Mouse (Mus musculus): ENCODE data around the gene Wnt3a. TPM values are rescaled to one million over a fixed set of nuclear protein-coding genes. Genes with fewer than 3 reads are reported as not detected.
A peak's percentile ranks its signal among the peaks of the same experiment; 100 is the strongest.

The Wnt3a gene
- polyA plus RNA-seq, 1 experiment from 2014 or later = 4.0 TPM

DNA sequence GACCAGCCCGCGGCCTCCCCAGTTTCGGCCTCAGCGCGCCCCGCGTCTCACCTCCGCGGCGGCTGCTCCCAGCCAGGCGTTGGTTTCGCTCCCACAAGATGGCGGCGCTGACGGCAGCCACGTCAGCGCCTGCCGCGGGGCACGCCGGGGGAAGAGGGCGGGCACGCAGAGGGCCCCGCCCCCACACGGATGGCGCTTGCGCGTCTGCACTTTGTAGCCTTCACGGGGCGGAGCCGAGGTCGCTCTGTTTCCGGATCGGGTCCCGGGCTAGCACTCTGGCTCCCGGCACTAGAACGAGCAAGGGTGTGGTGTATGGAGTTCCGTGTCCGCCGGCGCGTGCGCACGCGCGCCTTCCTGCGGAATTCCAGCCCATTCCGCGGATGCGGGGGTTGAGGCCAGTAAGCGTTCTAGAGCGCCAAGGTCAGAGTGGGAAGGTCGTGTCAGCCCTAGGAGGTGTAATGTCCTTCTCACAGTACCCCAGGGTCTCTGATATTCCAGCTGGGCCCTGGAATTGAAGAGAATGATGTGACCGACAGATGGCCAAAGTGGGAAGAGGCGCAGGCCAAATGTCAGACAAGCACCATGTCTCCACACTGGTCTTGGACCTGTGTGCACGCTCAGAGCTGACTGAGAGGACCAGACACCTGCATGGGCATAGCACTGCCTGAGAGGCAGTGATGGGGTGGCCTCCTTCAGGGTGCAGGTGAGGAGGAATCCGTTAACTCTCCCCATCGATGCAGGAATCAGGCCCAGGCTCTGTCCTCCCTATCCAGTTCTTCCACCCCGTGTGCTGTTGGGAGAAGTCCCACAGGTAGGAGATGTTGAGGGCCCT, 62.2 kb downstream of the Wnt3a start, which contains the start of gene Arf1:
Gene Arf1 (minus strand): TSS at position 149 of the 832 bp plus-strand sequence.
- 5% methylated on average over 53 of the region's 59 CpGs for WGBS

DNA sequence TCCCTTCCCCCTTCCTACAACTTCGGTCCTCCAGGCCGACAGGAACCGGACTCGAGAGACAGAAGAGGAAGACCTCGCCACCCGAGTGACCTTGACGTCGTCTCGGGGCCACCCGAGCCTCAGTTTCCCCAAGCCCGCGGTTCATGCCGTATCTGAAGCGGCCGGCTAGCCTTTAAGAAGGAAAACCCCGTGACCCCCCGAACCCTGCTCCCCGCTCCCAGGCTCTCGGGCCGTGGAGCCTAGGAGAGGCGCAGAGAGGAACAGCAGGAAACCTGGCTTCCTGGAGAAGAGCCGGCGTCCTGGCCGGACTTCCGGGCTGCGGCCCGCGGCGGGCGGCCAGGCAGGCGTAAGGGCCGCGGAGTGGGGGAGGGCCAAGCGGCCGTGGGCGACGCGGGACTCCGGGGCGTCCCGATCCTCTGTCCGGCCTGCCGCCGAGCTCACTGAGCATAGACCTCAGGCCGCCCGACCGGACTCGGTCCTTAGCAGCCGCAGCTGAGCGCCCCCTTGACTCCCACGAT, 62.9 kb downstream of the Wnt3a start:
- peaks cover 8% of the 10 kb centered on the region for H3K36me3 ChIP-seq
- H3K4me1 ChIP-seq = peaks cover 48% of the 10 kb centered on the region
- H3K27ac ChIP-seq = peak overlapping the region; percentile 95
- H3K9me3 ChIP-seq = no peaks in the 10 kb centered on the region
- H3K9ac ChIP-seq = peak overlapping the region; percentile 98
- H3K27me3 ChIP-seq = no peaks in the 10 kb centered on the region
- peak; percentile 52 for ATAC-seq (ENCODE audit: insufficient number of reproducible peaks, insufficient read depth, low FRiP score, low TSS enrichment, low read depth)
- under 1% methylated on average over 50 of the region's 51 CpGs for WGBS
- peak overlapping the region; percentile 92 for H3K4me2 ChIP-seq
- H3K4me3 ChIP-seq = peak overlapping the region; percentile 81

More for the DNA sequence above, 62.2 kb downstream of the Wnt3a start, which contains the start of gene Arf1:
- H3K9ac ChIP-seq = peak within 1 kb of the TSS; percentile 98
- peak within 1 kb of the TSS; percentile 95 for H3K27ac ChIP-seq
- peaks cover 6% of the 10 kb centered on the region for H3K36me3 ChIP-seq
- H3K4me2 ChIP-seq = peak within 1 kb of the TSS; percentile 92
- peak within 1 kb of the TSS; percentile 81 for H3K4me3 ChIP-seq
- peak; percentile 91 for ATAC-seq (ENCODE audit: insufficient number of reproducible peaks, insufficient read depth, low FRiP score, low TSS enrichment, low read depth)
- no peaks in the 10 kb centered on the region; the same call in 1 of the 2 replicates for H3K27me3 ChIP-seq
- peaks cover 42% of the 10 kb centered on the region for H3K4me1 ChIP-seq
- H3K9me3 ChIP-seq = no peaks in the 10 kb centered on the region

DNA sequence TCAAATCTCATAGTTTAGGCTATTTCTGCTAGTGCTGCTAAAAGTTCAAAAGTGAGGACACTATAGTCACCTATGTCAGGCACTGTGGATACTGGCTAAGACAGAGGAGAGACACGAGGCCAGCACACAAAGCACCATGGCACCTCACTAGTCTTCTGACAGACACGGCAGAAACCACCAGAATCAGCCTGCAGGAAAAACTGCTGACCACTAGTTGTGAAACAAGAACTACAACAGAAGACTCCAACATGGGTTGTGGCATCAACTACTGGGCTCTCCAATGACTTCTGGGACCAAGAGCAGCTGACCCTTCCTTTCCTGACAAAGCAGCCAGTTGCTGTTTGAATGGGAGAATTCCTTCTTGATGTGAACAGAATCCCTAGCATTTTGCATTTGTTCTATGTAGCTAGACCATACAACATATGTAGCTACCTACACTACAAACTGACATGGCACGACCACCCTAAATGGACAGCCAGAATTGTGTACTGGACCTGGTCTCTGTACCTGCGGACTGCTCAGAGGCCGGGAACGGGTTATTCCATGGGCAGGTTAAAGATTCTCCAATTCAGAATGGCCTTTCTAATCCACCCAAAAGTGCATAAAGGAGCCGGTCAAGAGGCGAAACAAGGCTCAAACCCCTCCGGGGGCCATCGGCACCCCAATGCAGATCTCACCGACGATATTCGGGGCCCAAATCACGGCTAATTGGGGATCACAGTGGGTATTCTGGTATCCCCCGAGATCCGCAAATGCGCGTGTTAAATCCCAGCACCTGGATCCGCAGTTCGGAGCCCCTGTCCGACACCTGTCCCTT, 63.6 kb downstream of the Wnt3a start:
- peak overlapping the region; percentile 81 for H3K4me3 ChIP-seq
- WGBS = 4% methylated on average over 21 of the region's 21 CpGs
- H3K27me3 ChIP-seq = no peaks in the 10 kb centered on the region
- no peaks in the 10 kb centered on the region for H3K9me3 ChIP-seq
- H3K4me1 ChIP-seq = peaks cover 53% of the 10 kb centered on the region
- ATAC-seq (ENCODE audit: insufficient number of reproducible peaks, insufficient read depth, low FRiP score, low TSS enrichment, low read depth) = no peak
- peak overlapping the region; percentile 95 for H3K27ac ChIP-seq
- H3K9ac ChIP-seq = peak overlapping the region; percentile 98
- peaks cover 8% of the 10 kb centered on the region for H3K36me3 ChIP-seq
- peak overlapping the region; percentile 92 for H3K4me2 ChIP-seq

DNA sequence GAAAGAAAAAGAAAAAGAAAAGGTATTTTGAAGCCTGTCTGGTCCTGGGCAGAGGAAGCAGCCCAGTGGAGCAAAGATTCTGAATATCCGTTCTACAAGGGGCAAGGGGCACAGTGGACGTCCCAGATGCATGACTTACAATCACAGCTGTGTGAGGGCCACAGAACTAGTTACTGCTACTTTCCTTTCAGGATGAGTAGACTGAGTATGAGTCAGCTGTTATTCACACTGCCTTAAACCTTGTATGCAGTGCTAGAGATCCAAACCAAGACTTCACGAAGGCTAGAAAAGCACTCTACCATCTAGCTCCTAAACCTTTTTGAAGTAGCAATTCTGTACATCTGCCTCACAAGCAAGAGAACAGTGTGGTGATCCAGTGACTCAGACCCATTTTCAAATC, 64.3 kb downstream of the Wnt3a start:
- peak overlapping the region; percentile 98 for H3K9ac ChIP-seq
- peaks cover 56% of the 10 kb centered on the region for H3K4me1 ChIP-seq
- H3K27ac ChIP-seq = peak overlapping the region; percentile 95; the same call in 1 of the 2 replicates
- no peaks in the 10 kb centered on the region for H3K9me3 ChIP-seq
- WGBS = 50% methylated on average over 3 of the region's 3 CpGs
- ATAC-seq (ENCODE audit: insufficient number of reproducible peaks, insufficient read depth, low FRiP score, low TSS enrichment, low read depth) = no peak
- peaks cover 8% of the 10 kb centered on the region for H3K36me3 ChIP-seq
- H3K4me2 ChIP-seq = peak overlapping the region; percentile 92
- H3K27me3 ChIP-seq = no peaks in the 10 kb centered on the region
- H3K4me3 ChIP-seq = peak overlapping the region; percentile 81

DNA sequence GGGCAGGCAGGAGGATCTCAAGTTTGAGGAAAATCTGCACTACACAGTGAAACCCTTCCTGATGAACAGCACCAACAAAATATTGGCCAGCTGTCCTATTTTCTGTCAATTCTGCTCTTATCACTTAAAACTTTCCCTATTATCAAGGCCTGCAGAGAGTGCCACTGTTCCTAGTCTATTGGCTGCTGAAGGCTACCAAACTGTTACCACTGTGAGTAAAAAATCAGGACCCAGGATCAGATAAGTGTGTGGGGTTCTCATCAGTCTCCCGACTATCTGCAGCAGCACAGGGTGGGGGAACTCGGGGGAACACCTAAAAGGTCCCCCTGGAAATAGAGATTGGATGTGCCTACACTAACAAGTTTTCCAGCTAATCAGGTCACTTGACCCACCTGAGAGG, 65.4 kb downstream of the Wnt3a start:
- ATAC-seq (ENCODE audit: insufficient number of reproducible peaks, insufficient read depth, low FRiP score, low TSS enrichment, low read depth) = no peak
- Histone ChIP-seq H3K27ac (no peak overlapping the region), H3K9ac (no peak overlapping the region; the same call in 1 of the 2 replicates), H3K36me3 (peaks cover 15% of the 10 kb centered on the region), H3K4me2 (peak overlapping the region; percentile 92), H3K4me1 (peaks cover 66% of the 10 kb centered on the region), H3K9me3 (no peaks in the 10 kb centered on the region), H3K4me3 (peak overlapping the region; percentile 81), H3K27me3 (no peaks in the 10 kb centered on the region)
- WGBS = 76% methylated on average over 2 of the region's 2 CpGs

DNA sequence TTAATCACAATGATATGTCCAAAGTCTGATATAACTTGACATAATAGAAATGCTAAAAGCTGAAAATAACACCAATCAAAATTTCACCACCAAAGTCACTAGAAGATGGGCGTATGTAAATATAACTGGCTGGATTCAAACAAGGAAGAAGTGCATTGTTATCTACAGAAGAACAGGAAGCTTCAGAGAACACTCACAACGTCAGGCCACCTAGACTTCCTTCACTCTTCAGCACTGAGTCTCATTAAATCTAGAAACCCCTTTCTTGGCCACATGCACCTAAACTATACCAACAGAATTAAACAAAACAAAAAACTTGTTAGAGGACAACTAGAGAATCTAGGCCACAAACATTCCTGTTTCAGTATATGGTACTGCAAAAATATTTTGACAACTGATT, 66.1 kb downstream of the Wnt3a start:
- no peak overlapping the region for H3K9ac ChIP-seq
- no peak for ATAC-seq (ENCODE audit: insufficient number of reproducible peaks, insufficient read depth, low FRiP score, low TSS enrichment, low read depth)
- H3K4me2 ChIP-seq = 0 out of 2 replicates have a peak overlapping the region, but pooled peaks have one; percentile 92
- no peak overlapping the region for H3K4me3 ChIP-seq
- peaks cover 66% of the 10 kb centered on the region for H3K4me1 ChIP-seq
- 75% methylated on average over 2 of the region's 2 CpGs for WGBS
- H3K27ac ChIP-seq = no peak overlapping the region
- H3K27me3 ChIP-seq = no peaks in the 10 kb centered on the region
- no peaks in the 10 kb centered on the region for H3K9me3 ChIP-seq
- H3K36me3 ChIP-seq = peaks cover 20% of the 10 kb centered on the region

DNA sequence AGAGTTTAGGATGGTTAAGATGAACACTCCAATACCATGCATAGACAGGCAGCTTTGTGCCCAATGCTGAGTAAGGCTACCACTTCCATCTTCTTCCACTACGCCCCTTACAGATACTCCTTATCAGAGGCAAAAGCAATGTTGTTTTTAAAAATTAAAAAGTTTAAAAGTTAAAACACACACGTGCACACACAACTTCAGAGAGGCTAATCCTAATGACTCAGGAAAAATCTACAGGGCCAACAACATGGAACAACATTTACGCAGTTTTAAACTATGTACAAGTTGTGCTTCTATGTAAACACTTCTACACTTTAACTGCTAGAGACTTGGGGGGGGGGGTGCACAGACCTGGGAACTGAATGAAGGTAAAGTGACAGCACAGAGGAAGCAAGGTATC, 66.5 kb downstream of the Wnt3a start:
- peak overlapping the region; percentile 2; the same call in 1 of the 2 replicates for H3K4me2 ChIP-seq
- WGBS = 88% methylated on average over 3 of the region's 3 CpGs

DNA sequence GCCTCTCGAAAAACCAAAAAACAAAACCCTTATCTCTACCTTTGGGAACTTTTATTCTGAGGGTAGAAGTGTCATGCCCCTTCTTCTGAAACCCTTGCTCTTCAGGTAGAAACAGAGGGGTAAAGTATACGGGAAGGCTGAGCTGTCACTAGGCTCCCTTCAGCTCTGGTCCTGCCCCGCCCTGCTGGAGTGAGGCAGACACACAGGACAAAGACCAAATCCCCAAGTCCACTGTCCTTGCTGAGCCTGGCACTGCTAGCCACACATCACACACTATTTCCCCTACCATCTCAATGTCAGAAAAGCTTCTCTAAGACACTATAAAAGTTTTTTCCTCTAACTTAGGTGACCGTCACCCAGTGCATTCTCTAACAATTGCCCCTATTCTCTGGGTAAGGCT, 68.2 kb downstream of the Wnt3a start:
- ATAC-seq (ENCODE audit: insufficient number of reproducible peaks, insufficient read depth, low FRiP score, low TSS enrichment, low read depth) = no peak
- no peaks in the 10 kb centered on the region for H3K27me3 ChIP-seq
- H3K9ac ChIP-seq = no peak overlapping the region
- WGBS = 85% methylated on average over 4 of the region's 4 CpGs
- no peaks in the 10 kb centered on the region for H3K9me3 ChIP-seq
- no peak overlapping the region for H3K4me2 ChIP-seq
- H3K4me1 ChIP-seq = peaks cover 73% of the 10 kb centered on the region
- H3K27ac ChIP-seq = no peak overlapping the region
- H3K36me3 ChIP-seq = peaks cover 38% of the 10 kb centered on the region
- no peak overlapping the region for H3K4me3 ChIP-seq

More for the DNA sequence above, 66.5 kb downstream of the Wnt3a start:
- H3K4me3 ChIP-seq = no peak overlapping the region
- H3K27ac ChIP-seq = no peak overlapping the region
- H3K27me3 ChIP-seq = no peaks in the 10 kb centered on the region
- no peak overlapping the region for H3K9ac ChIP-seq
- no peaks in the 10 kb centered on the region for H3K9me3 ChIP-seq
- ATAC-seq (ENCODE audit: insufficient number of reproducible peaks, insufficient read depth, low FRiP score, low TSS enrichment, low read depth) = no peak
- H3K36me3 ChIP-seq = peaks cover 25% of the 10 kb centered on the region
- peaks cover 66% of the 10 kb centered on the region for H3K4me1 ChIP-seq

DNA sequence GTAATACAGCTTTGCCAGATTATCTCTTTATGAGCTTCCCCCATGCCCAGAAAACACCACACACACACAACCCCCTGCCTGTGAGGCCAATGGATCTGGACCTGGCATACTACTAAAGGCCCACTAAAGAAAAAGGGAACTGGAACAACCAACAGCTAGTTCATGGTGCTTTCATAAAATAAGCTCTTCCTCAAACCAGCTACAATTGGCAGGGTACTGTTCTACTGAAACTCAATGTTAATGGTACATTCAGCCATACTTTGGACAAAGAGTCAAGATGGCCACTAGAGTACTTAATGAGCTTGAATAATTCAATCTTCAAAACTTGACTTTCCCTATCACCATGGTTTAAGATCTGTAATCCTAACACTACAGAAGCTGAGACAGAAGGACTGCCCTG, 68.9 kb downstream of the Wnt3a start:
- Histone ChIP-seq H3K9me3 (no peaks in the 10 kb centered on the region), H3K27ac (no peak overlapping the region), H3K9ac (no peak overlapping the region; the same call in 1 of the 2 replicates), H3K4me1 (peaks cover 74% of the 10 kb centered on the region), H3K4me2 (no peak overlapping the region), H3K27me3 (no peaks in the 10 kb centered on the region), H3K36me3 (peaks cover 38% of the 10 kb centered on the region), H3K4me3 (no peak overlapping the region)
- ATAC-seq (ENCODE audit: insufficient number of reproducible peaks, insufficient read depth, low FRiP score, low TSS enrichment, low read depth) = no peak

DNA sequence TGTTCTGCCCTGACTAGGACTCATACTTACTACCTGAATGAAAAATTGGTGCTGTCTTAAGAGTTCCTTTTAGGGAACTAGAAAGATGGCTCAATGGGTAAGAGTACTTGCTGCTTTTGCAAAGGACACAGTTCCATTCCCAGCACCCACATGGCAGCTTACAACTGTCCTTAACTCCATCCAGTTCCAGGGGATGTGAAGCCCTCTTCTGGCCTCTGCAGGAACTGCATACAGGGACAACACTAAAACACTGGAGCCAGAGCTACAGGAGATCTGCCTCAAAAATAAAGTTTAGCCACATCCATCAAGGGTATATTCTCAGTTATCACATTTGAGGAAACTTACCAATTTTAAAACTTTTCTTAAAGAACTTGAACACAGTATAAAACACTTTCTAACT, 71.5 kb downstream of the Wnt3a start:
- H3K4me3 ChIP-seq = no peak overlapping the region
- peak overlapping the region; percentile 53; the same call in 1 of the 2 replicates for H3K27ac ChIP-seq
- H3K27me3 ChIP-seq = no peaks in the 10 kb centered on the region
- no peak for ATAC-seq (ENCODE audit: insufficient number of reproducible peaks, insufficient read depth, low FRiP score, low TSS enrichment, low read depth)
- H3K9me3 ChIP-seq = no peaks in the 10 kb centered on the region
- 0 out of 2 replicates have a peak overlapping the region, but pooled peaks have one; percentile 26 for H3K4me2 ChIP-seq
- peaks cover 51% of the 10 kb centered on the region for H3K4me1 ChIP-seq
- H3K9ac ChIP-seq = no peak overlapping the region
- peaks cover 51% of the 10 kb centered on the region for H3K36me3 ChIP-seq

DNA sequence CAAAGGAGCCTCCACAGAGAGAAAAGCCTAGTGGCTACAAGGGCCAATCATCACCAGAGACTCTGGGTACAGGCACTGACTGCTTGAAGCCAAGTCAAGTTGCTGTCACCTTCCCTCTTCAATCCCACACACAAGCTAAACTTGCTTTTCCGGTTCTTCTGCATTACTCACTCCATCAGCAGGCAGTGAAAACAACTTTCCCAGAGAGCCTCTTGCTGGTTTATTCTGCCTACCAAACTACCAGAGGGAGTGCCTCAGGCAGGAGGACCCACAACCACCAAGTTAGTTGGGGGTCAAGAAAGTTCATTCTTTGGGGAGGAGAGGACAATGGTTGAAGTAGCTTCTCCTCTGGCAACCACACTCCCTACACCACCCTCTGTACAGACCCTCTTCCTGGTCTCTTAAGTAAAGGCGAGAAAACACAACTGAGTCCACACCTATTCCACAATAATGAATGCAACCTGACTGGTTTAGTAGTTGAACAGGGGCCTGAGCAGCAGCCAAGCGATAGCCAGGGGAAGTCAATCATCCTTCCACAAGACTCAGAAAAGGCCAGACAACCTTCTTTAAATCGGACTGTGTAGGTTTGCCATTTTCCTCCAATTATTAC, 72.1 kb downstream of the Wnt3a start:
- WGBS = 62% methylated on average over 4 of the region's 4 CpGs
- Histone ChIP-seq H3K36me3 (peaks cover 48% of the 10 kb centered on the region), H3K9me3 (no peaks in the 10 kb centered on the region), H3K27ac (peak overlapping the region; percentile 53; the same call in 1 of the 2 replicates), H3K27me3 (no peaks in the 10 kb centered on the region), H3K9ac (no peak overlapping the region), H3K4me1 (peaks cover 45% of the 10 kb centered on the region), H3K4me3 (no peak overlapping the region), H3K4me2 (peak overlapping the region; percentile 26)
- no peak for ATAC-seq (ENCODE audit: insufficient number of reproducible peaks, insufficient read depth, low FRiP score, low TSS enrichment, low read depth)
